Mouse (Mus musculus): Measurements from ENCODE around the gene Prcd. TPM values are rescaled to one million over a fixed set of nuclear protein-coding genes. Genes with fewer than 3 reads are reported as not detected.

The Prcd gene
- polyA plus RNA-seq, 1 experiment: 14.2 TPM

DNA sequence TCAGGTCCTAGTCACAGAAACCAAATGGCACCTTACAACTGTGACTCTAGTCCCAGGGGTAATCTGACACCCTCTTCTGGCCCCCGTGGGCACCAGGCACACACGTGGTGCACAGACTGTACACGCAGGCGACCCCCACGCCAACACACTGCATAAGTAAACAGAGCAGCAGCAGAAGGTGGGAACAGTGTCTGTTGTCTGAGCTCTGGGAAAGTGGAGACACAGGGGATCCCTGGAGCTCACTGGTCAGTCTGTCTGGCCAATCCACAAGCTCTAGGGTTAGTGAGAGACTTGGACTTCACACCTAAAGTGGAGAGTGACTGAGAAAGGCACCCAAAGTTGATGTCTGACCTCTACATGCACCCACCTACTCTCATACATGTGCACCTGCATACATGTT lies 16.0 kb downstream of the Prcd start:
- 55% methylated on average over 5 of the region's 5 CpGs for WGBS
- Histone ChIP-seq H3K27ac (ENCODE audit: insufficient read depth, low read length) (no peak overlapping the region), H3K4me3 (replicated peaks; ENCODE audit: insufficient read depth, low read depth, low read length) (no peak overlapping the region), H3K4me1 (ENCODE audit: control insufficient read depth, insufficient read depth, low read length) (no peaks in the 10 kb centered on the region), H3K27me3 (ENCODE audit: control insufficient read depth, insufficient read depth, low read length) (no peaks in the 10 kb centered on the region)
- no peak for TF ChIP-seq CTCF (IDR thresholded peaks at IDR 0.05; ENCODE audit: borderline replicate concordance, insufficient read depth, low read depth, low read length)
- TF ChIP-seq POLR2A (IDR thresholded peaks at IDR 0.05; ENCODE audit: borderline replicate concordance, insufficient read depth, low read length): no peak
- DNase-seq: no peak

DNA sequence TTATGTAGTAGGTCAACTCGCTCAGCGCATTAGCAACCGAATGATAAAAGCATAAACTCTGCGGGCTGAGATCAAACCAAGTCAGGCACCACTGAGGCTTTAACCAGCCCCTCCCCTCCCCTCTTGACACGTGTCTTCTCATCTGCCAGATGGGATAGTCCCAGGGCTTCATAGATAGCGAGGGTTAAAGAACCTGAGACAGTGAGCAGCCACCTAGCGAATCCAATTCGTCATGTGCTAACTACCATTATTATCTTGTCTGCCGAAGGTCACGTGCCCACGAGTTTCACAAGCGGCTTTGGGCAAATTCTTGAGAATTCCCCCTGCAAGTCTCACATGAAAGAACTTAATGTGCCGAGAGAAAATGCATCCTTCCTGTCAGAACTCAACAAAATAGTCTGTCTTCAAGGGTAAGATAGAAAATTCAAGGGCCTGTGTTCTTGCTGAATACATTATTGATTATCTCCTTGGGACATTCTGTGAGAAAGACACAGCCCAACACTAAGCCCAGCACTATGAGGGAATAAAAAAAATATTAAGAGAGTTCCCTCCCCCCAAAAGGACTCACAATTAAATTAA lies 16.5 kb downstream of the Prcd start:
- no peak for DNase-seq
- no peak overlapping the region for H3K4me3 ChIP-seq (replicated peaks; ENCODE audit: insufficient read depth, low read depth, low read length)
- H3K4me1 ChIP-seq (ENCODE audit: control insufficient read depth, insufficient read depth, low read length): no peaks in the 10 kb centered on the region
- H3K27ac ChIP-seq (ENCODE audit: insufficient read depth, low read length): no peak overlapping the region
- TF ChIP-seq POLR2A (IDR thresholded peaks at IDR 0.05; ENCODE audit: borderline replicate concordance, insufficient read depth, low read length) (no peak), CTCF (IDR thresholded peaks at IDR 0.05; ENCODE audit: borderline replicate concordance, insufficient read depth, low read depth, low read length) (no peak)
- no peaks in the 10 kb centered on the region for H3K27me3 ChIP-seq (ENCODE audit: control insufficient read depth, insufficient read depth, low read length)
- WGBS: 69% methylated on average over 13 of the region's 13 CpGs

DNA sequence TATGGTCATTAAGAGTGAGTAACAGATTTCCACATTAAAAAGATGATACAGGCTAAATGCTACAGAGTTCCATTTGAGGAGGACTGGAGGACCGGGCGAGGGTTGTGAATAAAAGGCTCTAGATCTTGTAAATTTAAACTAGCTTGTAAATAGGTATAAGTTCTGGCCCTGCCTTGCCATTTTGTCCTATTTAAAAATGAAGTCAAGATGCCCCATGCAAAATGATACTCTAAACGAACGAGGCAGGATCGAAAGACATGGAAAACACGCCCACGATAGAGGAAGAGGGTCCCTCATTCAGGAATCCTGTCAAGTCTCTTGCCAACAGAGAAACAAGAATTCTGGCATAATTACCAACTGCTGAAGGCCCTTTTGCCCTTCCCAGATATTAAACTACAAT lies 17.1 kb downstream of the Prcd start:
- no peak for DNase-seq
- TF ChIP-seq CTCF (IDR thresholded peaks at IDR 0.05; ENCODE audit: borderline replicate concordance, insufficient read depth, low read depth, low read length) (no peak), POLR2A (IDR thresholded peaks at IDR 0.05; ENCODE audit: borderline replicate concordance, insufficient read depth, low read length) (no peak)
- no peaks in the 10 kb centered on the region for H3K4me1 ChIP-seq (ENCODE audit: control insufficient read depth, insufficient read depth, low read length)
- WGBS: 76% methylated on average over 7 of the region's 7 CpGs
- H3K27ac ChIP-seq (ENCODE audit: insufficient read depth, low read length): no peak overlapping the region
- no peaks in the 10 kb centered on the region for H3K27me3 ChIP-seq (ENCODE audit: control insufficient read depth, insufficient read depth, low read length)
- no peak overlapping the region for H3K4me3 ChIP-seq (replicated peaks; ENCODE audit: insufficient read depth, low read depth, low read length)

DNA sequence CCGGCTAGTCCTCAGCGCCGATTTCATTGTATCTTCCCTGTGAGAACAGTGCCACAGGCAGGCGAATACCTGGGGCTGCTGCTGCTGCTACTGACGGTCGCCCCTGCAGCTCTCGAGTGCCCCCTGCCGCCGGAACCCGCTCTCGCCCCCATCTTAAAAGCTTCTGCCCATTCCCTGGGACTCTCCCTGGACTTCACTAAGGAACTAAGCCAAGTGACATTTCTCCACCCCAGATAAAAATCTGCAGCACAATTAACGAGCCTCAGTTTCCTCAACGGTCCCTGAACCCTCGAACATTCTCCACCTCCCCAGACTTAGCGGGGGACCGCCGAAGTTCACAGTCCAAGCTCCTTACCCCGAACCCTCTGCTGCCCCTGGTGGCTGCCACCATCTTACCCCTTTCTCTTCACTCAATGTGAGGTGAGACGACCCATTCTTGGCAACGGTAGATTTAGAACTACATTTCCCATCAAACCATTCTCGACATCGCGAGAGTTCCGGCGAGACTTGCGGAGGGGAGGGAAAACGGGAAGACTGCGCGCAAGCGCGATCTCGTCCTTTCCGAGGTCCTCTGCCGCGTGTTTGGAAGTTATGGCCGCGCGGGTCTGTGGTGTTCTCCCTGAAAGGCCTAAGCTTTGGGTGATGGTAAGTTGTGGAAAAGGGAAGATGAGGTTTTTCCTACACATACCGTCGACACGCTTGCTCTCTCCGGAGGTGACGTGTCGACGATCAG lies 17.9 kb downstream of the Prcd start:
- H3K4me3 ChIP-seq (replicated peaks; ENCODE audit: insufficient read depth, low read depth, low read length): peak overlapping the region; percentile 75
- DNase-seq: peak; percentile 97 to 99
- peak overlapping the region; percentile 8; the same call in 1 of the 2 replicates for H3K27ac ChIP-seq (ENCODE audit: insufficient read depth, low read length)
- H3K27me3 ChIP-seq (ENCODE audit: control insufficient read depth, insufficient read depth, low read length): no peaks in the 10 kb centered on the region
- WGBS: under 1% methylated on average over 45 of the region's 45 CpGs
- peak; percentile 74; the same call in 1 of the 2 replicates for TF ChIP-seq POLR2A (IDR thresholded peaks at IDR 0.05; ENCODE audit: borderline replicate concordance, insufficient read depth, low read length)
- TF ChIP-seq CTCF (IDR thresholded peaks at IDR 0.05; ENCODE audit: borderline replicate concordance, insufficient read depth, low read depth, low read length): peak; percentile 66
- no peaks in the 10 kb centered on the region for H3K4me1 ChIP-seq (ENCODE audit: control insufficient read depth, insufficient read depth, low read length)

DNA sequence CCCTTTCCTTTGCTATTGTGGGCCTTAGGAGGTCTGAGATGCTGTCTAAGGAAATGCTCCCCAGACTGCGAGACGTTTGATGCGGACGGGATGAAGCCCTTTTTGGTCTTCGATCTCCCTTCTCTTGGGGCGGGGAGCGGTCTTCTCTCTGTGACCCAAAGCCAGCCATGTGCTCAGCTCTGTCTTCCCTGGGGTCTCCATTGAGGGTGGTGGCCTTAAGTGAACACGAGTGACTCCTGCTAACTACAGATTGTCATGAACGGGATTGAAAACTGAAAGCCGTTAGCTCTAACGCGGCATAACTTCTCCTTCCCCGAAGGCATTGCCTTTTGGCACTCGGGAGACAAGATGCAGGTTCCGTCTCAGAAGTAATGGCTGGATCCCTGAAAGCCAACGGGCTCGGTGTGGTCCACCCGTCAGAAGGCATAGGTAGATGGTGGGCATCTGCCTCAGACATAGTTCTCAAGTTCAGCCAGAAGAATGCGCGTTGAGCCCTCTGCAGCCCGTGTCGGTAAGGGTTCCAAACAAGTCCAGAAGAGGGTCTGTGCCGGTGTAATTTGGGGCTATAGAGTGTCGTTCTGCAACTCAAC lies 18.6 kb downstream of the Prcd start:
- WGBS: under 1% methylated on average over 24 of the region's 24 CpGs
- TF ChIP-seq CTCF (IDR thresholded peaks at IDR 0.05; ENCODE audit: borderline replicate concordance, insufficient read depth, low read depth, low read length) (no peak), POLR2A (IDR thresholded peaks at IDR 0.05; ENCODE audit: borderline replicate concordance, insufficient read depth, low read length) (no peak)
- no peak for DNase-seq
- no peaks in the 10 kb centered on the region for H3K4me1 ChIP-seq (ENCODE audit: control insufficient read depth, insufficient read depth, low read length)
- H3K4me3 ChIP-seq (replicated peaks; ENCODE audit: insufficient read depth, low read depth, low read length): peak overlapping the region; percentile 75
- H3K27ac ChIP-seq (ENCODE audit: insufficient read depth, low read length): no peak overlapping the region
- H3K27me3 ChIP-seq (ENCODE audit: control insufficient read depth, insufficient read depth, low read length): no peaks in the 10 kb centered on the region

DNA sequence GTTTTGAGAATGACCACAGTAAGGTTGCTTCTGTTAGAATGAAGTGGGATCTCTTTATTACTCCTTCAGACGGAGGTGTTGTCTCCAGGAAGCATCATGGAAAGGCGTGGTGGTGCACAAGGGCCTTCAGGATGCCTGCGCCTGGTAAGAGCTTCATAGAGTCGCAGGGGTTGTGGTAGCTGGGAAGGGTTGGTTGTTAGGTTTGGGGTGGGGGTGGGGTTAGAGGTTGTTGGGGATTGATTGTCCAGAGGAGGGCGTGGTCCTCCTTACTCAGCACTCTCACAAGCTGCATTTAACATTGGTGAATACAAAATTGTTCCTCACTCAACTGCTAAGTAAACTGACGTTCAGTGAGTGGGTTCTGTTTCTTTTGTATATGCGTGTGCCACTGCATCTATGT lies 19.3 kb downstream of the Prcd start:
- Histone ChIP-seq H3K4me1 (ENCODE audit: control insufficient read depth, insufficient read depth, low read length) (no peaks in the 10 kb centered on the region), H3K4me3 (replicated peaks; ENCODE audit: insufficient read depth, low read depth, low read length) (no peak overlapping the region), H3K27me3 (ENCODE audit: control insufficient read depth, insufficient read depth, low read length) (no peaks in the 10 kb centered on the region), H3K27ac (ENCODE audit: insufficient read depth, low read length) (no peak overlapping the region)
- DNase-seq: no peak
- TF ChIP-seq POLR2A (IDR thresholded peaks at IDR 0.05; ENCODE audit: borderline replicate concordance, insufficient read depth, low read length) (no peak), CTCF (IDR thresholded peaks at IDR 0.05; ENCODE audit: borderline replicate concordance, insufficient read depth, low read depth, low read length) (no peak)
- 14% methylated on average over 7 of the region's 7 CpGs for WGBS

DNA sequence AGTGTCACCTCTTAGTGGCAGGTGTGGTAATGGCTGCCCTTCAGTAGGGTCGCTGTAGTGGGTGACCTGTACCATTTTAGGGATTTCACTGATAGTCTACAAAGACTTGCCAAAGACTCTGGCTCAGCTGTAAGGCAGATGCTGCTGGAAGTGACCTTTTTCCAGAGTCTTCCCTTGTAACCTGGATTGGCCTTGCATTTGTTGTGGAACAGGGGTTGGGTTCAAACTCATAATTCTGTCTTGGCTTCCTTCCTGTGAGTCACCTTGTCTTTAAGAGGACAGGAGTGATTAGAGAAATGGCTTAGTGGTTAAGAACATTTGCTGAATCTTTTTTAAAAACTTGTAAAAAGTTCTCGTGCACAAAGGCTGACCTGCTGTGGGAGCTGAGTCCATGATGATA lies 20.1 kb downstream of the Prcd start:
- TF ChIP-seq POLR2A (IDR thresholded peaks at IDR 0.05; ENCODE audit: borderline replicate concordance, insufficient read depth, low read length) (no peak), CTCF (IDR thresholded peaks at IDR 0.05; ENCODE audit: borderline replicate concordance, insufficient read depth, low read depth, low read length) (no peak)
- H3K4me3 ChIP-seq (replicated peaks; ENCODE audit: insufficient read depth, low read depth, low read length): no peak overlapping the region
- DNase-seq: no peak
- WGBS: 81% methylated on average over 2 of the region's 2 CpGs
- H3K27ac ChIP-seq (ENCODE audit: insufficient read depth, low read length): no peak overlapping the region
- no peaks in the 10 kb centered on the region for H3K27me3 ChIP-seq (ENCODE audit: control insufficient read depth, insufficient read depth, low read length)
- no peaks in the 10 kb centered on the region for H3K4me1 ChIP-seq (ENCODE audit: control insufficient read depth, insufficient read depth, low read length)
